Mouse (Mus musculus) testis, adult 2 months (tissue): ENCODE measurements around the gene Zfp977. TPM values are rescaled to one million over a fixed set of nuclear protein-coding genes. Genes with fewer than 3 reads are reported as not detected.
"Not testable (repeated sequence)": the region's sequence is repeated elsewhere in the genome, so short reads cannot be mapped to it uniquely, and the experiment has no call there.

ENCODE experiments used
- H3K27ac ChIP-seq: fragments of 200-500 bp; 2 replicates; pipeline ENCODE4 v1.5.1; 2012; ENCODE audit warnings: low read depth, low read length; ENCODE audit not compliant: control insufficient read depth, insufficient read depth
- H3K27me3 ChIP-seq: fragments of 200-500 bp; 2 replicates; pipeline ENCODE4 v1.6.1; 2012; ENCODE audit warnings: mild to moderate bottlenecking, low read length, moderate library complexity; ENCODE audit not compliant: control insufficient read depth, insufficient read depth
- H3K36me3 ChIP-seq: fragments of 200-500 bp; 2 replicates; pipeline ENCODE4 v1.6.1; 2012; ENCODE audit warnings: mild to moderate bottlenecking, low read length; ENCODE audit not compliant: control insufficient read depth, insufficient read depth
- H3K4me1 ChIP-seq: fragments of 200-500 bp; 2 replicates; pipeline ENCODE4 v1.6.1; 2012; ENCODE audit warnings: low read length; ENCODE audit not compliant: control insufficient read depth, insufficient read depth
- H3K4me3 ChIP-seq: fragments of 200-500 bp; 2 replicates; pipeline ENCODE4 v1.5.1; 2012; ENCODE audit warnings: low read depth, mild to moderate bottlenecking, low read length, moderate library complexity, mixed read lengths; ENCODE audit not compliant: control insufficient read depth
- CTCF ChIP-seq: fragments of 200-500 bp; IDR thresholded peaks from 2 replicates; pipeline ENCODE4 v1.5.1; 2012; ENCODE audit warnings: low read depth, mild to moderate bottlenecking, inconsistent platforms, low read length, moderate library complexity; ENCODE audit not compliant: control insufficient read depth, insufficient read depth, insufficient replicate concordance
- POLR2A ChIP-seq: fragments of 200-500 bp; IDR thresholded peaks from 2 replicates; pipeline ENCODE4 v1.6.1; 2012; ENCODE audit warnings: low read depth, mild to moderate bottlenecking, inconsistent platforms, low read length, moderate library complexity; ENCODE audit not compliant: control insufficient read depth
- polyA plus RNA-seq: library from polyadenylated mRNA; depleted of rRNA; stranded (reverse); fragments of >200 nt; gene quantifications from 2 replicates; pipeline ENCODE4 v1.2.3, GENCODE M21; 2012; rRNA removed

Gene Zfp977
- 0.47 and 0.85 TPM in 2 replicates for polyA plus RNA-seq

GRCm38 (mm10) chr7:42592413-42592812 is at the start of gene Zfp977:
TSS of gene Zfp977 (minus strand) at chr7:42592547.
- H3K4me1 ChIP-seq = not testable (repeated sequence)
- H3K4me3 ChIP-seq = peak within 1 kb of the TSS; percentile 68

GRCm38 (mm10) chr7:42631031-42631430 is 38.7 kb upstream of the Zfp977 start:
- H3K4me3 ChIP-seq, H3K4me1 ChIP-seq, H3K27ac ChIP-seq, H3K36me3 ChIP-seq, H3K27me3 ChIP-seq: not testable (repeated sequence)

More at GRCm38 (mm10) chr7:42592413-42592812, at the start of gene Zfp977:
- not testable (repeated sequence) for H3K27me3 ChIP-seq, H3K36me3 ChIP-seq, H3K27ac ChIP-seq

- H3K36me3 ChIP-seq, H3K27ac ChIP-seq, H3K4me3 ChIP-seq, H3K4me1 ChIP-seq, H3K27me3 ChIP-seq: not testable (repeated sequence)
Observed at GRCm38 (mm10) chr7:42595666-42596065, 3.3 kb upstream of the Zfp977 start.

- not testable (repeated sequence) for H3K36me3 ChIP-seq, H3K27me3 ChIP-seq, H3K4me3 ChIP-seq, H3K27ac ChIP-seq, H3K4me1 ChIP-seq
Observed at GRCm38 (mm10) chr7:42591311-42591710, 1.0 kb downstream of the Zfp977 start.

GRCm38 (mm10) chr7:42578488-42578887 is 13.9 kb downstream of the Zfp977 start, which contains the start of gene Gm21028:
TSS of gene Gm21028 (minus strand) at chr7:42578588.
- no peak within 1 kb of the TSS for H3K27ac ChIP-seq
- no peaks in the 10 kb centered on the region for H3K36me3 ChIP-seq
- H3K4me1 ChIP-seq = no peaks in the 10 kb centered on the region
- H3K27me3 ChIP-seq = no peaks in the 10 kb centered on the region
- no peak within 1 kb of the TSS for H3K4me3 ChIP-seq
- no peak for TF ChIP-seq POLR2A
- no peak for TF ChIP-seq CTCF

- no peaks in the 10 kb centered on the region for H3K27me3 ChIP-seq
- no peak overlapping the region for H3K27ac ChIP-seq
Observed at GRCm38 (mm10) chr7:42551766-42552165, 40.6 kb downstream of the Zfp977 start.

More at GRCm38 (mm10) chr7:42551766-42552165, 40.6 kb downstream of the Zfp977 start:
- Histone ChIP-seq H3K4me1 (no peaks in the 10 kb centered on the region), H3K4me3 (no peak overlapping the region), H3K36me3 (no peaks in the 10 kb centered on the region)
- TF ChIP-seq CTCF = no peak
- no peak for TF ChIP-seq POLR2A

Other genes starting within 250 kb of the Zfp977 start
- 32.9 and 37.1 TPM in 2 replicates for gene 4933421I07Rik, start 144.4 kb downstream of the Zfp977 start, polyA plus RNA-seq
- gene Zfp141, start 86.8 kb downstream of the Zfp977 start, polyA plus RNA-seq = 3.2 and 6.2 TPM in 2 replicates
- gene Gm21028, start 14.0 kb downstream of the Zfp977 start, polyA plus RNA-seq = not detected in 2 replicates
- 0.43 and 0.57 TPM in 2 replicates for gene Zfp976, start 50.0 kb upstream of the Zfp977 start, polyA plus RNA-seq
- gene Zfp975, start 100.2 kb upstream of the Zfp977 start, polyA plus RNA-seq = 0.32 and 0.75 TPM in 2 replicates
- gene Gm17067, start 134.5 kb upstream of the Zfp977 start, polyA plus RNA-seq = 1.4 TPM in 2 replicates
- gene Vmn2r62, start 201.0 kb upstream of the Zfp977 start, polyA plus RNA-seq = 0.04 TPM in 1 of 2 replicates, not detected in the other